In genomic region chr4:139641829-139642425, GRCm38 (mm10) we compare ENCODE assay signal across 9 mouse cellular contexts. TPM values are rescaled to one million over a fixed set of nuclear protein-coding genes. Genes with fewer than 3 reads are reported as not detected.
DNase-seq lines count a peak whose midpoint lies in the region; ATAC-seq and TF ChIP-seq lines count a peak whose summit lies in the region.
"Had no signal": no experiment of that assay in that cellular context is flagged by ENCODE, and none has a peak within 500 bp of the region (broad histone marks: within the 10 kb centered on the region; RNA-seq: fewer than 3 reads in every experiment).

No protein-coding gene starts in this region.

- no peak overlapping the region for H3K9ac ChIP-seq in kidney, postnatal 0 days (ENCODE audit: low read depth, low read length)
- H3K9ac ChIP-seq in hindbrain, embryonic 11.5 days (ENCODE audit: low read depth, low read length) = peak overlapping the region; percentile 27; the same call in 1 of the 2 replicates
- H3K9ac ChIP-seq: liver, embryonic 15.5 days had no signal

- peak overlapping the region; percentile 41 for H3K4me2 ChIP-seq in kidney, postnatal 0 days (ENCODE audit: low read length)
- H3K4me2 ChIP-seq in hindbrain, embryonic 11.5 days (replicated peaks; ENCODE audit: low read depth, low read length) = peak overlapping the region; percentile 43
- H3K4me2 ChIP-seq: liver, embryonic 15.5 days had no signal

- 12% methylated on average over 30 of the region's 30 CpGs for WGBS in kidney, postnatal 0 days
- 1% methylated on average over 29 of the region's 30 CpGs for WGBS in hindbrain, embryonic 11.5 days

- peak; percentile 36 for DNase-seq in kidney, postnatal 0 days (ENCODE audit: low spot score)
- no peak for DNase-seq in kidney, adult 8-10 months
- DNase-seq in brain, adult 2 months (ENCODE audit: low read depth, low spot score) = peak; percentile 10
- DNase-seq in hindbrain, embryonic 11.5 days (ENCODE audit: low spot score) = peak; percentile 48
- DNase-seq in naive thymus-derived CD4-positive, alpha-beta T cell, adult 2 months (ENCODE audit: low read depth) = peak; percentile 41
- no peak for DNase-seq in urinary bladder, postnatal 14 days (ENCODE audit: low spot score)
- DNase-seq in gastrocnemius, adult 8-10 months (ENCODE audit: low spot score in 2 of 2) = no peak
- DNase-seq in kidney, postnatal 25 days = no peak

- peaks cover 20% of the 10 kb centered on the region; the same call in 1 of the 2 replicates for H3K4me1 ChIP-seq in kidney, postnatal 0 days (replicated peaks; ENCODE audit: insufficient read depth, low read length)
- peaks cover 17% of the 10 kb centered on the region for H3K4me1 ChIP-seq in hindbrain, embryonic 11.5 days (replicated peaks; ENCODE audit: control insufficient read depth, insufficient read depth, low read length)

- no peak for TF ChIP-seq CTCF in kidney, postnatal 0 days (IDR thresholded peaks at IDR 0.05; ENCODE audit: low read depth)

- H3K36me3 ChIP-seq in kidney, postnatal 0 days (ENCODE audit: insufficient read depth, low read length) = peaks cover 14% of the 10 kb centered on the region
- no peaks in the 10 kb centered on the region for H3K36me3 ChIP-seq in hindbrain, embryonic 11.5 days (ENCODE audit: control insufficient read depth, insufficient read depth, low read length)

- ATAC-seq in kidney, postnatal 0 days (replicated peaks; ENCODE audit: low FRiP score, low read depth) = 0 out of 2 replicates have a peak, but pooled peaks have one; percentile 2
- ATAC-seq in hindbrain, embryonic 11.5 days (ENCODE audit: low FRiP score) = 0 out of 2 replicates have a peak, but pooled peaks have one; percentile 28

- H3K4me3 ChIP-seq in kidney, postnatal 0 days (replicated peaks; ENCODE audit: low read depth, low read length) = no peak overlapping the region
- peak overlapping the region; percentile 10; the same call in 1 of the 2 replicates for H3K4me3 ChIP-seq in hindbrain, embryonic 11.5 days (ENCODE audit: low read depth, low read length)
- H3K4me3 ChIP-seq: liver, embryonic 15.5 days had no signal

- no peaks in the 10 kb centered on the region for H3K9me3 ChIP-seq in kidney, postnatal 0 days (replicated peaks; ENCODE audit: low read length)
- no peaks in the 10 kb centered on the region for H3K9me3 ChIP-seq in hindbrain, embryonic 11.5 days (ENCODE audit: control insufficient read depth, low read length)
- H3K9me3 ChIP-seq: liver, embryonic 15.5 days had no signal

- no peak overlapping the region for H3K27ac ChIP-seq in kidney, postnatal 0 days
- no peak overlapping the region; the same call in 1 of the 2 replicates for H3K27ac ChIP-seq in hindbrain, embryonic 11.5 days (ENCODE audit: low read depth, low read length)
- H3K27ac ChIP-seq: liver, embryonic 15.5 days had no signal

- no peaks in the 10 kb centered on the region for H3K27me3 ChIP-seq in kidney, postnatal 0 days (ENCODE audit: insufficient read depth, low read length)
- H3K27me3 ChIP-seq in hindbrain, embryonic 11.5 days (ENCODE audit: control insufficient read depth, insufficient read depth, low read length) = peaks cover 8% of the 10 kb centered on the region

RNA-seq across cellular contexts. Expression of gene Tas1r2, which starts 11.4 kb away (rescaled TPM):
- not detected in 2 replicates for polyA plus RNA-seq in kidney, postnatal 0 days (2015; fragmentation: Nextera tagmentation; extraction: Ambion mirVana)
- polyA plus RNA-seq in hindbrain, embryonic 11.5 days (2014; fragmentation: Nextera tagmentation; extraction: Ambion mirVana) = not detected in 2 replicates
- not detected for total RNA-seq in gastrocnemius, adult 8-10 months (2022)
- polyA plus RNA-seq: liver, embryonic 15.5 days had no signal

RNA-seq across cellular contexts. Expression of gene Aldh4a1, which starts 19.3 kb away (rescaled TPM):
- polyA plus RNA-seq in kidney, postnatal 0 days (2015; fragmentation: Nextera tagmentation; extraction: Ambion mirVana) = 91.0 and 106 TPM in 2 replicates
- 7.8 and 8.8 TPM in 2 replicates for polyA plus RNA-seq in hindbrain, embryonic 11.5 days (2014; fragmentation: Nextera tagmentation; extraction: Ambion mirVana)
- 10 to 100 TPM; 59.0 to 74.1 (median 66.3) TPM for total RNA-seq in gastrocnemius, adult 8-10 months (2022)

RNA-seq across cellular contexts. Expression of gene Gm21969, which starts 38.9 kb away (rescaled TPM):
- 0.04 TPM in 1 of 2 replicates, not detected in the other for polyA plus RNA-seq in kidney, postnatal 0 days (2015; fragmentation: Nextera tagmentation; extraction: Ambion mirVana)
- not detected in 2 replicates for polyA plus RNA-seq in hindbrain, embryonic 11.5 days (2014; fragmentation: Nextera tagmentation; extraction: Ambion mirVana)
- not detected for total RNA-seq in gastrocnemius, adult 8-10 months (2022)
- polyA plus RNA-seq: liver, embryonic 15.5 days had no signal

Comparison
In these comparisons a context has a peak if more than half of its experiments do, and no peak if none do; other contexts are left out.
1. DNase-seq: peak in kidney, postnatal 0 days (single experiment), brain, adult 2 months (single experiment), hindbrain, embryonic 11.5 days (single experiment) and naive thymus-derived CD4-positive, alpha-beta T cell, adult 2 months (single experiment); none in kidney, adult 8-10 months (0 of 2), urinary bladder, postnatal 14 days (single experiment), gastrocnemius, adult 8-10 months (0 of 2) and kidney, postnatal 25 days (0 of 2).